In the genomic region with DNA sequence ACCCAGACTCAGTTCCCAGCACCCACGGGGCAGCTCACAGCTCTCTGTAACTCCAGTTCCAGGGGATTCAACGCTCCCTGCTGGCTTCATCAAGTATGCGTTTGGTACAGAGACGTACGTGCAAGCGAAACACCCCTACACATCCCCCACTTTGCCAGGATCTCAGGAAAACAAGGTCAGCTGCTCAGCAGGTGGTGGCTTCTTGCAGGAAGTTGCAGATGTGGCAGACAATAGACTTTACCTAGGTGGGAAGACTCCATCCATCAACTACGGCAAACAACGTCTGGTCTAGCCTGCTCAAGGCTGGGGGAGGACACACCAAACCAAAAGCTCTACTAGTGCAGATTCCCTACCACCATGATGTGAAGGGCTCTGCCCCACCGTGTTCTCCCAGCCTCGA, we compare ENCODE assay signal across 26 mouse cellular contexts. TPM values are rescaled to one million over a fixed set of nuclear protein-coding genes. Genes with fewer than 3 reads are reported as not detected.
DNase-seq lines count a peak whose midpoint lies in the region; ATAC-seq lines count a peak whose summit lies in the region.
"Had no signal": no experiment of that assay in that cellular context is flagged by ENCODE, and none has a peak within 500 bp of the region (broad histone marks: within the 10 kb centered on the region; RNA-seq: fewer than 3 reads in every experiment).

No protein-coding gene starts in this region.

- no peaks in the 10 kb centered on the region for H3K36me3 ChIP-seq in midbrain, embryonic 11.5 days (ENCODE audit: control insufficient read depth, insufficient read depth, low read length)
- no peaks in the 10 kb centered on the region for H3K36me3 ChIP-seq in midbrain, embryonic 16.5 days (ENCODE audit: control insufficient read depth, insufficient read depth, low read length)
- H3K36me3 ChIP-seq in liver, embryonic 12.5 days, result no peaks in the 10 kb centered on the region
- H3K36me3 ChIP-seq: embryonic facial prominence, embryonic 10.5 days; embryonic facial prominence, embryonic 12.5 days; forebrain, embryonic 15.5 days; G1E had no signal

- intact Hi-C loops in left cerebral cortex, postnatal 4 days (cut with DNase I), result no loop called here

- no peak overlapping the region for H3K9ac ChIP-seq in midbrain, embryonic 11.5 days (ENCODE audit: low read length)
- no peak overlapping the region for H3K9ac ChIP-seq in midbrain, embryonic 16.5 days (ENCODE audit: low read depth, low read length)
- no peak overlapping the region for H3K9ac ChIP-seq in liver, embryonic 12.5 days
- H3K9ac ChIP-seq: embryonic facial prominence, embryonic 12.5 days; forebrain, embryonic 13.5 days; forebrain, embryonic 15.5 days; forebrain, postnatal 0 days had no signal

- H3K4me1 ChIP-seq in midbrain, embryonic 11.5 days (ENCODE audit: control insufficient read depth, insufficient read depth, low read length), result no peaks in the 10 kb centered on the region
- H3K4me1 ChIP-seq in midbrain, embryonic 16.5 days (ENCODE audit: control insufficient read depth, insufficient read depth, low read length), result no peaks in the 10 kb centered on the region
- no peaks in the 10 kb centered on the region for H3K4me1 ChIP-seq in liver, embryonic 12.5 days
- H3K4me1 ChIP-seq: embryonic facial prominence, embryonic 10.5 days; embryonic facial prominence, embryonic 12.5 days; forebrain, embryonic 13.5 days; forebrain, embryonic 15.5 days had no signal

- DNase-seq in midbrain, embryonic 11.5 days (ENCODE audit: low spot score, missing footprints), result peak; percentile 28
- DNase-seq in ES-CJ7 (ENCODE audit: low read depth, low spot score) (peak; percentile 100), R1 (ENCODE audit: low read depth, low spot score) (peak; percentile 100), ZHBTc4 (ENCODE audit: low read depth, low spot score) (peak; percentile 97)
- no peak for DNase-seq in left cerebral cortex, postnatal 4 days
- no peak for DNase-seq in urinary bladder, postnatal 36 days (ENCODE audit: low spot score in 2 of 2)
- DNase-seq: adrenal gland, adult 8-10 months; adrenal gland, postnatal 14 days; adrenal gland, postnatal 36 days; B cell, adult 2 months; cerebellum, adult 11-12 months; cerebellum, adult 2 months; cerebellum, adult 9-10 months; cerebellum, postnatal 10 days; cerebellum, postnatal 25 days; forebrain, postnatal 0 days had no signal

- no peak overlapping the region for H3K4me2 ChIP-seq in midbrain, embryonic 11.5 days
- H3K4me2 ChIP-seq in midbrain, embryonic 16.5 days (ENCODE audit: low read length), result no peak overlapping the region
- H3K4me2 ChIP-seq in liver, embryonic 12.5 days, result no peak overlapping the region
- H3K4me2 ChIP-seq: embryonic facial prominence, embryonic 12.5 days; forebrain, embryonic 13.5 days; forebrain, embryonic 15.5 days had no signal

- no peak overlapping the region for H3K27ac ChIP-seq in midbrain, embryonic 11.5 days (ENCODE audit: low read depth, low read length)
- H3K27ac ChIP-seq in midbrain, embryonic 16.5 days (ENCODE audit: low read length), result no peak overlapping the region
- H3K27ac ChIP-seq in liver, embryonic 12.5 days, result no peak overlapping the region
- H3K27ac ChIP-seq: embryonic facial prominence, embryonic 10.5 days; embryonic facial prominence, embryonic 12.5 days; forebrain, embryonic 13.5 days; forebrain, embryonic 15.5 days had no signal

- no peaks in the 10 kb centered on the region for H3K27me3 ChIP-seq in midbrain, embryonic 11.5 days (ENCODE audit: control insufficient read depth, insufficient read depth, low read length)
- H3K27me3 ChIP-seq in midbrain, embryonic 16.5 days (ENCODE audit: control insufficient read depth, insufficient read depth, low read depth, low read length), result no peaks in the 10 kb centered on the region
- H3K27me3 ChIP-seq in liver, embryonic 12.5 days (replicated peaks), result no peaks in the 10 kb centered on the region
- H3K27me3 ChIP-seq: CH12.LX; embryonic facial prominence, embryonic 12.5 days; forebrain, embryonic 13.5 days; forebrain, embryonic 15.5 days; Patski had no signal

- no peaks in the 10 kb centered on the region for H3K9me3 ChIP-seq in midbrain, embryonic 11.5 days (ENCODE audit: control insufficient read depth, low read length)
- H3K9me3 ChIP-seq in midbrain, embryonic 16.5 days (replicated peaks; ENCODE audit: control insufficient read depth, low read length, poor library complexity, severe bottlenecking), result no peaks in the 10 kb centered on the region
- H3K9me3 ChIP-seq in liver, embryonic 12.5 days (replicated peaks), result no peaks in the 10 kb centered on the region
- H3K9me3 ChIP-seq: embryonic facial prominence, embryonic 10.5 days; embryonic facial prominence, embryonic 12.5 days; forebrain, embryonic 13.5 days; forebrain, embryonic 15.5 days; G1E had no signal

- no peak overlapping the region for H3K4me3 ChIP-seq in midbrain, embryonic 11.5 days (ENCODE audit: low read depth, low read length)
- H3K4me3 ChIP-seq in midbrain, embryonic 16.5 days (ENCODE audit: low read depth, low read length), result no peak overlapping the region
- H3K4me3 ChIP-seq in liver, embryonic 12.5 days, result no peak overlapping the region
- H3K4me3 ChIP-seq: embryonic facial prominence, embryonic 10.5 days; embryonic facial prominence, embryonic 12.5 days; forebrain, embryonic 13.5 days; forebrain, embryonic 15.5 days had no signal

- no peak for ATAC-seq in midbrain, embryonic 11.5 days (ENCODE audit: low FRiP score)
- ATAC-seq in midbrain, embryonic 16.5 days, result no peak
- no peak for ATAC-seq in liver, embryonic 12.5 days
- ATAC-seq: CD4-positive, CD25-positive, alpha-beta regulatory T cell, adult 4 months; forebrain, embryonic 13.5 days; forebrain, embryonic 15.5 days; forebrain, postnatal 0 days; Patski had no signal

- WGBS in midbrain, embryonic 11.5 days, result 81% methylated on average over 10 of the region's 10 CpGs
- 79% methylated on average over 10 of the region's 10 CpGs for WGBS in midbrain, embryonic 16.5 days
- 70% methylated on average over 10 of the region's 10 CpGs for WGBS in liver, embryonic 12.5 days (ENCODE audit: insufficient replicate concordance)

RNA-seq across cellular contexts. Expression of gene Tgif1, which starts 47.3 kb away (rescaled TPM):
- polyA plus RNA-seq in midbrain, embryonic 11.5 days (2014; fragmentation: Nextera tagmentation; extraction: Ambion mirVana), result 53.0 and 58.4 TPM in 2 replicates
- 7.4 and 8.2 TPM in 2 replicates for polyA plus RNA-seq in midbrain, embryonic 16.5 days (2015; fragmentation: Nextera tagmentation; extraction: Ambion mirVana)
- 1 to 10 TPM; 3.2 to 3.3 TPM for total RNA-seq in left cerebral cortex, postnatal 4 days (2021)
- polyA plus RNA-seq in liver, embryonic 12.5 days (2016; fragmentation: Nextera tagmentation; extraction: Ambion mirVana), result 13.3 and 13.8 TPM in 2 replicates

Comparison
In these comparisons a context has a peak if more than half of its experiments do, and no peak if none do; other contexts are left out.
1. DNase-seq: peak in midbrain, embryonic 11.5 days (single experiment), ES-CJ7 (single experiment), R1 (single experiment) and ZHBTc4 (single experiment); none in left cerebral cortex, postnatal 4 days (single experiment) and urinary bladder, postnatal 36 days (0 of 2).